In the genomic region with DNA sequence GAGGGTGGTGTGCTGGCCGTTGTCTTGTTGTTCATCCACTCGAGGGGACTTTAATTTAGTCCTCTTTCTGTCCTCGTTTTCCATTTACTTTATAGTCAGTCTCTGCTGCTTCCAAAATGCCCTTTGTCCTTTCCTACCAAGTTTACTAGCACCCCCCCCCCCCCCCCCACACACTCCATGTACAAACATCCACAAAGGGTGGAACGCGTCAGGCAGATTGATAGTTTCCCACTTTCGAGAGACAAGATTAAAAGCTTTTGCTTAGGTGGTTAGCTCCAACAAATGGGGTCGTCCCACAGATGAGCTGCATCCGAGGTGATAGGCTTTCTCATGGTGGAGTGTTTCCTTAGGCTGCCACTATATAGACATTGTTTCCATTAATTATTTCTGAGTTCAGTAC, we compare ENCODE assay signal across 8 mouse cellular contexts. TPM values are rescaled to one million over a fixed set of nuclear protein-coding genes. Genes with fewer than 3 reads are reported as not detected.
DNase-seq lines count a peak whose midpoint lies in the region; ATAC-seq and TF ChIP-seq lines count a peak whose summit lies in the region.

No protein-coding gene starts in this region.

- peaks cover 27% of the 10 kb centered on the region for H3K36me3 ChIP-seq in heart, embryonic 10.5 days
- peaks cover 25% of the 10 kb centered on the region for H3K36me3 ChIP-seq in C2C12 (ENCODE audit: control insufficient read depth, insufficient read depth)
- H3K36me3 ChIP-seq in forebrain, embryonic 13.5 days (ENCODE audit: poor library complexity, severe bottlenecking): peaks cover 24% of the 10 kb centered on the region
- peaks cover 7% of the 10 kb centered on the region; the same call in 1 of the 2 replicates for H3K36me3 ChIP-seq in liver, embryonic 16.5 days (ENCODE audit: control insufficient read depth, insufficient read depth)

- intact Hi-C loops in heart, postnatal 14 days (cut with DNase I): no loop called here
- intact Hi-C loops in left cerebral cortex, postnatal 10 days (cut with DNase I): no loop called here

- peak overlapping the region; percentile 63 for H3ac ChIP-seq in C2C12 (ENCODE audit: control insufficient read depth, insufficient read length, low read depth)

- H3K27ac ChIP-seq in heart, embryonic 10.5 days: peak overlapping the region; percentile 100
- peak overlapping the region; percentile 99 for H3K27ac ChIP-seq in forebrain, embryonic 13.5 days
- peak overlapping the region; percentile 95 for H3K27ac ChIP-seq in liver, embryonic 16.5 days (ENCODE audit: low read length)

- no peak for DNase-seq in heart, embryonic 10.5 days (ENCODE audit: low spot score)
- no peak for DNase-seq in heart, postnatal 14 days
- DNase-seq in right cerebral cortex, postnatal 36 days (ENCODE audit: low spot score in 2 of 2): no peak
- no peak for DNase-seq in urinary bladder, postnatal 4 days (ENCODE audit: low spot score in 2 of 2)
- no peak for DNase-seq in left cerebral cortex, postnatal 10 days (ENCODE audit: extremely low spot score in 1 of 2, low spot score in 2 of 2)

- H3K9me3 ChIP-seq in heart, embryonic 10.5 days: no peaks in the 10 kb centered on the region
- H3K9me3 ChIP-seq in forebrain, embryonic 13.5 days (replicated peaks): no peaks in the 10 kb centered on the region
- no peaks in the 10 kb centered on the region for H3K9me3 ChIP-seq in liver, embryonic 16.5 days (replicated peaks; ENCODE audit: control insufficient read depth, low read length)

- peaks cover 55% of the 10 kb centered on the region for H3K79me3 ChIP-seq in C2C12 (ENCODE audit: low read depth)

- H3K4me3 ChIP-seq in heart, embryonic 10.5 days: peak overlapping the region; percentile 95
- H3K4me3 ChIP-seq in C2C12 (ENCODE audit: insufficient read depth, poor library complexity, severe bottlenecking): peak overlapping the region; percentile 84
- peak overlapping the region; percentile 97 for H3K4me3 ChIP-seq in forebrain, embryonic 13.5 days
- H3K4me3 ChIP-seq in liver, embryonic 16.5 days (ENCODE audit: low read depth, low read length): peak overlapping the region; percentile 89

- peak overlapping the region; percentile 99 for H3K9ac ChIP-seq in forebrain, embryonic 13.5 days
- peak overlapping the region; percentile 98 for H3K9ac ChIP-seq in liver, embryonic 16.5 days (ENCODE audit: low read depth, low read length)

- peak overlapping the region; percentile 76 for H3K4me2 ChIP-seq in forebrain, embryonic 13.5 days
- H3K4me2 ChIP-seq in liver, embryonic 16.5 days (ENCODE audit: low read depth, low read length): peak overlapping the region; percentile 71

- 1% methylated on average over 8 of the region's 8 CpGs for WGBS in heart, embryonic 10.5 days
- WGBS in forebrain, embryonic 13.5 days: under 1% methylated on average over 8 of the region's 8 CpGs
- under 1% methylated on average over 8 of the region's 8 CpGs for WGBS in liver, embryonic 16.5 days (ENCODE audit: insufficient replicate concordance)

- TF ChIP-seq CTCF in C2C12 (IDR thresholded peaks at IDR 0.05; ENCODE audit: control insufficient read depth, insufficient read depth, insufficient read length): no peak

- H3K4me1 ChIP-seq in heart, embryonic 10.5 days: 0 out of 2 replicates have a peak, but pooled peaks cover 6% of the 10 kb centered on the region
- peaks cover 21% of the 10 kb centered on the region for H3K4me1 ChIP-seq in forebrain, embryonic 13.5 days
- H3K4me1 ChIP-seq in liver, embryonic 16.5 days (ENCODE audit: control insufficient read depth, low read depth, low read length): peaks cover 32% of the 10 kb centered on the region

- no peaks in the 10 kb centered on the region for H3K27me3 ChIP-seq in heart, embryonic 10.5 days (ENCODE audit: insufficient read depth, poor library complexity, severe bottlenecking)
- H3K27me3 ChIP-seq in C2C12 (ENCODE audit: control insufficient read depth, insufficient read depth, insufficient read length): no peaks in the 10 kb centered on the region
- H3K27me3 ChIP-seq in forebrain, embryonic 13.5 days: no peaks in the 10 kb centered on the region
- no peaks in the 10 kb centered on the region for H3K27me3 ChIP-seq in liver, embryonic 16.5 days (ENCODE audit: control insufficient read depth, insufficient read depth, low read depth, low read length)

- no peak for ATAC-seq in forebrain, embryonic 13.5 days
- no peak for ATAC-seq in liver, embryonic 16.5 days (ENCODE audit: low read depth)

- peaks cover 64% of the 10 kb centered on the region for H3K79me2 ChIP-seq in C2C12 (ENCODE audit: control insufficient read depth, insufficient read depth)

TF ChIP-seq in C2C12, 6 proteins besides CTCF, POLR2A, EP300 and RAD21:
- TF ChIP-seq MAX (IDR thresholded peaks at IDR 0.05) (no peak), FOSL1 (IDR thresholded peaks at IDR 0.05; ENCODE audit: insufficient read depth, low read length, poor library complexity, severe bottlenecking) (no peak), MYOG (IDR thresholded peaks at IDR 0.05; ENCODE audit: control insufficient read depth, extremely low read depth, insufficient read length) (no peak), MYOD1 (IDR thresholded peaks at IDR 0.05; ENCODE audit: control insufficient read depth, insufficient read length, low read depth) (no peak), CEBPB (IDR thresholded peaks at IDR 0.05; ENCODE audit: low read depth) (no peak), USF1 (IDR thresholded peaks at IDR 0.05; ENCODE audit: low read depth) (no peak)

RNA-seq across cellular contexts. Expression of gene Ube2r2, which starts 1.3 kb away (rescaled TPM):
- polyA plus RNA-seq in heart, embryonic 10.5 days (2016; fragmentation: Nextera tagmentation; extraction: Ambion mirVana): 64.2 and 84.7 TPM in 2 replicates
- total RNA-seq in heart, postnatal 14 days (2021): 100 to 1,000 TPM; 121 to 132 TPM
- 49.1 TPM for polyA plus RNA-seq in C2C12 (2012; fragmentation: generic; extraction: Trizol)
- 73.2 and 74.6 TPM in 2 replicates for polyA plus RNA-seq in forebrain, embryonic 13.5 days (2015; fragmentation: Nextera tagmentation; extraction: Ambion mirVana)
- 47.9 and 56.0 TPM in 2 replicates for polyA plus RNA-seq in liver, embryonic 16.5 days (2015; fragmentation: Nextera tagmentation; extraction: Ambion mirVana)
- 10 to 100 TPM; 91.3 to 93.6 TPM for total RNA-seq in left cerebral cortex, postnatal 10 days (2021)

RNA-seq across cellular contexts. Expression of gene Nol6, which starts 12.6 kb away (rescaled TPM):
- polyA plus RNA-seq in heart, embryonic 10.5 days (2016; fragmentation: Nextera tagmentation; extraction: Ambion mirVana): 26.0 and 26.8 TPM in 2 replicates
- total RNA-seq in heart, postnatal 14 days (2021): 10 to 100 TPM; 16.3 to 16.8 TPM
- polyA plus RNA-seq in C2C12 (2012; fragmentation: generic; extraction: Trizol): 29.4 TPM
- 24.2 and 28.7 TPM in 2 replicates for polyA plus RNA-seq in forebrain, embryonic 13.5 days (2015; fragmentation: Nextera tagmentation; extraction: Ambion mirVana)
- polyA plus RNA-seq in liver, embryonic 16.5 days (2015; fragmentation: Nextera tagmentation; extraction: Ambion mirVana): 8.5 and 10.1 TPM in 2 replicates
- total RNA-seq in left cerebral cortex, postnatal 10 days (2021): 10 to 100 TPM; 83.6 to 88.4 TPM

RNA-seq across cellular contexts. Expression of gene Aqp3, which starts 38.8 kb away (rescaled TPM):
- polyA plus RNA-seq in heart, embryonic 10.5 days (2016; fragmentation: Nextera tagmentation; extraction: Ambion mirVana): 10.6 TPM in 2 replicates
- total RNA-seq in heart, postnatal 14 days (2021): under 1 TPM; 0.88 to 0.91 TPM
- polyA plus RNA-seq in C2C12 (2012; fragmentation: generic; extraction: Trizol): 0.06 TPM
- 0.10 TPM in 1 of 2 replicates, not detected in the other for polyA plus RNA-seq in forebrain, embryonic 13.5 days (2015; fragmentation: Nextera tagmentation; extraction: Ambion mirVana)
- 10.4 and 11.4 TPM in 2 replicates for polyA plus RNA-seq in liver, embryonic 16.5 days (2015; fragmentation: Nextera tagmentation; extraction: Ambion mirVana)
- not detected for total RNA-seq in left cerebral cortex, postnatal 10 days (2021)

Comparison
In these comparisons a context has a peak if more than half of its experiments do, and no peak if none do; other contexts are left out.
1. RNA of gene Aqp3, which starts 38.8 kb away (polyA plus RNA-seq): 10.6 TPM in heart, embryonic 10.5 days and 10.4 to 11.4 TPM in liver, embryonic 16.5 days; 0.06 TPM in C2C12 (single experiment) and 0.10 TPM in forebrain, embryonic 13.5 days; every median in the first group is over 10 times any median in the second.
2. Peak in every context shown above with its lines, with median percentiles within 50 percentile points of each other: H3K27ac ChIP-seq and H3K4me3 ChIP-seq.